Mouse (Mus musculus): ENCODE measurements around the gene Tgtp1.
"Not testable (repeated sequence)": the region's sequence is repeated elsewhere in the genome, so short reads cannot be mapped to it uniquely, and the experiment has no call there.

- TF ChIP-seq POLR2A (IDR thresholded peaks at IDR 0.05; ENCODE audit: control insufficient read depth, low read depth, low read length); CTCF (IDR thresholded peaks at IDR 0.05; ENCODE audit: control insufficient read depth, insufficient read depth, insufficient replicate concordance, low read depth, low read length): not testable (repeated sequence)
These were observed 2.0 kb downstream of the Tgtp1 start, which contains the start of gene Gm12185 for GRCm38 (mm10) chr11:48991740-48992520.

All from testis, adult 2 months (tissue).